8 mouse cellular contexts compared by ENCODE assay signal in the genomic region with DNA sequence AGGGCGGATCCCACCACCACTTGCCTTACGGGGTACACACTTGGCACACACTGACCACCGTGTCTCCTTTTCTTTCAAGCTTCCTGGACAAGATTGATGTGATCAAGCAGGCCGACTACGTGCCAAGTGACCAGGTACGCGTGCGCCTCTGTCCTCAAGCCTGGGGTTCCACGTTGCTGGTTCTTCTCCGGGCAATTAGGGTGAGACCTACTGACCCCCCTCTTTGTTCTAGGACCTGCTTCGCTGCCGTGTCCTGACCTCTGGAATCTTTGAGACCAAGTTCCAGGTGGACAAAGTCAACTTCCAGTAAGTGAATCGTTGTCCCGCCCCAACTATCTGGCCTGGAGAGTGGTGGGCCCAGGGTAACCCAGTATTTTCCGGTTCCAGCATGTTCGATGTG. TPM values are rescaled to one million over a fixed set of nuclear protein-coding genes. Genes with fewer than 3 reads are reported as not detected.
DNase-seq lines count a peak whose midpoint lies in the region; ATAC-seq lines count a peak whose summit lies in the region.
"Had no signal": no experiment of that assay in that cellular context is flagged by ENCODE, and none has a peak within 500 bp of the region (broad histone marks: within the 10 kb centered on the region; RNA-seq: fewer than 3 reads in every experiment).

No protein-coding gene starts in this region.

- DNase-seq in hindbrain, embryonic 11.5 days (ENCODE audit: low spot score) = no peak
- DNase-seq in left cerebral cortex, postnatal 4 days = no peak
- DNase-seq: lung, adult 18-20 months had no signal

- no peaks in the 10 kb centered on the region for H3K27me3 ChIP-seq in hindbrain, embryonic 15.5 days
- H3K27me3 ChIP-seq in hindbrain, embryonic 11.5 days (ENCODE audit: control insufficient read depth, insufficient read depth, low read length) = no peaks in the 10 kb centered on the region
- no peaks in the 10 kb centered on the region for H3K27me3 ChIP-seq in megakaryocyte, embryonic 14.5 days (replicated peaks)
- H3K27me3 ChIP-seq in heart, embryonic 16.5 days (ENCODE audit: control insufficient read depth, insufficient read depth, low read length) = no peaks in the 10 kb centered on the region
- H3K27me3 ChIP-seq in stomach, embryonic 16.5 days (ENCODE audit: control insufficient read depth, insufficient read depth, low read length) = no peaks in the 10 kb centered on the region

- H3K9me3 ChIP-seq in hindbrain, embryonic 15.5 days = no peaks in the 10 kb centered on the region
- no peaks in the 10 kb centered on the region for H3K9me3 ChIP-seq in hindbrain, embryonic 11.5 days (ENCODE audit: control insufficient read depth, low read length)
- no peaks in the 10 kb centered on the region for H3K9me3 ChIP-seq in megakaryocyte, embryonic 14.5 days
- H3K9me3 ChIP-seq in heart, embryonic 16.5 days (replicated peaks; ENCODE audit: control insufficient read depth, low read length) = no peaks in the 10 kb centered on the region
- H3K9me3 ChIP-seq in stomach, embryonic 16.5 days (replicated peaks; ENCODE audit: control insufficient read depth, low read length) = no peaks in the 10 kb centered on the region

- peak overlapping the region; percentile 58 for H3K27ac ChIP-seq in hindbrain, embryonic 15.5 days (replicated peaks)
- H3K27ac ChIP-seq in hindbrain, embryonic 11.5 days (ENCODE audit: low read depth, low read length) = no peak overlapping the region
- peak overlapping the region; percentile 97 for H3K27ac ChIP-seq in heart, embryonic 16.5 days (ENCODE audit: low read length)
- peak overlapping the region; percentile 59; the same call in 1 of the 2 replicates for H3K27ac ChIP-seq in stomach, embryonic 16.5 days (ENCODE audit: low read length)

- no peak for ATAC-seq in hindbrain, embryonic 15.5 days (ENCODE audit: low FRiP score, low read depth)
- no peak for ATAC-seq in hindbrain, embryonic 11.5 days (ENCODE audit: low FRiP score)
- no peak for ATAC-seq in megakaryocyte, adult 5-6 weeks (ENCODE audit: poor library complexity, severe bottlenecking)
- ATAC-seq in heart, embryonic 16.5 days (replicated peaks; ENCODE audit: extremely low read depth, insufficient read depth, low FRiP score) = no peak
- no peak for ATAC-seq in stomach, embryonic 16.5 days (ENCODE audit: insufficient read depth, low FRiP score)

- no peak overlapping the region for H3K4me2 ChIP-seq in hindbrain, embryonic 15.5 days
- H3K4me2 ChIP-seq in hindbrain, embryonic 11.5 days (replicated peaks; ENCODE audit: low read depth, low read length) = no peak overlapping the region
- 0 out of 2 replicates have a peak overlapping the region, but pooled peaks have one; percentile 56 for H3K4me2 ChIP-seq in heart, embryonic 16.5 days (ENCODE audit: low read depth, low read length)
- H3K4me2 ChIP-seq in stomach, embryonic 16.5 days (ENCODE audit: low read depth, low read length) = no peak overlapping the region

- 90% methylated on average over 16 of the region's 16 CpGs for WGBS in hindbrain, embryonic 15.5 days
- 94% methylated on average over 16 of the region's 16 CpGs for WGBS in hindbrain, embryonic 11.5 days
- WGBS in heart, embryonic 16.5 days = 87% methylated on average over 16 of the region's 16 CpGs
- WGBS in stomach, embryonic 16.5 days = 92% methylated on average over 16 of the region's 16 CpGs

- H3K4me3 ChIP-seq in hindbrain, embryonic 15.5 days = no peak overlapping the region
- H3K4me3 ChIP-seq in hindbrain, embryonic 11.5 days (ENCODE audit: low read depth, low read length) = no peak overlapping the region
- H3K4me3 ChIP-seq in megakaryocyte, embryonic 14.5 days (replicated peaks) = peak overlapping the region; percentile 64
- H3K4me3 ChIP-seq in heart, embryonic 16.5 days (ENCODE audit: low read length) = no peak overlapping the region
- no peak overlapping the region for H3K4me3 ChIP-seq in stomach, embryonic 16.5 days (replicated peaks; ENCODE audit: low read length)

- peaks cover 28% of the 10 kb centered on the region for H3K36me3 ChIP-seq in hindbrain, embryonic 15.5 days
- peaks cover 21% of the 10 kb centered on the region for H3K36me3 ChIP-seq in hindbrain, embryonic 11.5 days (ENCODE audit: control insufficient read depth, insufficient read depth, low read length)
- peaks cover 72% of the 10 kb centered on the region for H3K36me3 ChIP-seq in megakaryocyte, embryonic 14.5 days (replicated peaks; ENCODE audit: low read length)
- peaks cover 31% of the 10 kb centered on the region for H3K36me3 ChIP-seq in heart, embryonic 16.5 days (ENCODE audit: control insufficient read depth, insufficient read depth)
- peaks cover 24% of the 10 kb centered on the region for H3K36me3 ChIP-seq in stomach, embryonic 16.5 days (ENCODE audit: control insufficient read depth, insufficient read depth, low read length)

- H3K9ac ChIP-seq in hindbrain, embryonic 15.5 days = no peak overlapping the region
- no peak overlapping the region for H3K9ac ChIP-seq in hindbrain, embryonic 11.5 days (ENCODE audit: low read depth, low read length)
- peak overlapping the region; percentile 1; the same call in 1 of the 2 replicates for H3K9ac ChIP-seq in heart, embryonic 16.5 days (ENCODE audit: low read length)
- no peak overlapping the region for H3K9ac ChIP-seq in stomach, embryonic 16.5 days (ENCODE audit: low read length)

- intact Hi-C loops in left cerebral cortex, postnatal 4 days (cut with DNase I) = no loop called here

- peaks cover 43% of the 10 kb centered on the region for H3K4me1 ChIP-seq in hindbrain, embryonic 15.5 days (replicated peaks)
- H3K4me1 ChIP-seq in hindbrain, embryonic 11.5 days (replicated peaks; ENCODE audit: control insufficient read depth, insufficient read depth, low read length) = no peaks in the 10 kb centered on the region; the same call in 1 of the 2 replicates
- H3K4me1 ChIP-seq in megakaryocyte, embryonic 14.5 days = peaks cover 59% of the 10 kb centered on the region
- H3K4me1 ChIP-seq in heart, embryonic 16.5 days (ENCODE audit: control insufficient read depth, insufficient read depth, low read length) = peaks cover 50% of the 10 kb centered on the region
- H3K4me1 ChIP-seq in stomach, embryonic 16.5 days (ENCODE audit: control insufficient read depth, insufficient read depth, low read length) = peaks cover 37% of the 10 kb centered on the region

RNA-seq across cellular contexts. Expression of a gene that starts 1.5 kb away (rescaled TPM):
- polyA plus RNA-seq in hindbrain, embryonic 15.5 days (2015; fragmentation: Nextera tagmentation; extraction: Ambion mirVana) = 11.8 and 13.1 TPM in 2 replicates
- 17.6 and 22.8 TPM in 2 replicates for polyA plus RNA-seq in hindbrain, embryonic 11.5 days (2014; fragmentation: Nextera tagmentation; extraction: Ambion mirVana)
- polyA plus RNA-seq in megakaryocyte, embryonic 14.5 days (2012; ENCODE audit: insufficient read depth, low replicate concordance) = 0.57 TPM in 1 of 2 replicates, not detected in the other
- total RNA-seq in megakaryocyte, adult 5-6 weeks (2015) = 0.21 TPM in 1 of 2 replicates, not detected in the other
- total RNA-seq in megakaryocyte, adult 5-6 weeks (2017) = 1.5 and 3.4 TPM in 2 replicates
- 33.4 and 41.6 TPM in 2 replicates for polyA plus RNA-seq in heart, embryonic 16.5 days (2015; fragmentation: Nextera tagmentation; extraction: Ambion mirVana)
- 34.1 and 63.1 TPM in 2 replicates for polyA plus RNA-seq in stomach, embryonic 16.5 days (2015; fragmentation: Nextera tagmentation; extraction: Ambion mirVana)
- total RNA-seq in left cerebral cortex, postnatal 4 days (2021) = 1 to 10 TPM; 2.0 to 2.2 TPM
